Mouse (Mus musculus) bone marrow, adult 2 months (tissue): ENCODE results near the gene Adgrf3.

Source experiments
- CTCF ChIP-seq: fragments of 200-500 bp; IDR thresholded peaks from 2 replicates; pipeline ENCODE4 v1.5.1; 2011; ENCODE audit warnings: low read length, control low read depth; ENCODE audit not compliant: control insufficient read depth, insufficient read depth
- POLR2A ChIP-seq: fragments of 200-500 bp; IDR thresholded peaks from 2 replicates; pipeline ENCODE4 v1.6.1; 2011; ENCODE audit warnings: low read depth, mild to moderate bottlenecking, control low read depth, low read length, borderline replicate concordance; ENCODE audit not compliant: control insufficient read depth

DNA sequence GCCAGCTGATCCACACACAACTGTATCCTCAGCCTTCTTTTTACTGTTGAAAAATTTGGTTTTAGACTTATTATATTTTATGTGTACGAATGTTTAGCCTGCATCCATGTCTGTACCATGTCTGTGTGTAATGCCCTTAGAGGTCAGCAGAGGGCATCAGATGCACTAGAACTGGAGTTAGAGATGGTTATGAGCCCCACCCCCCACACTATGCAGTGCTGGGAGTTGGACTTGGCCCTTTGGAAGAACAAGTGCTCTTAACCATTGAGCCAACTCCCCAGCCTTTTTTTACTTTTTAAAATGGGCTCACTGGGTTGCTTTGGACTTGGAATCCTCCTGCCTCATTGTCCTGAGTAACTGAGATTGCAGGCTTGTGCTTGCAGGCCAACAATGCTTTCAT is 42.1 kb upstream of the Adgrf3 start:
- no peak for TF ChIP-seq CTCF
- no peak for TF ChIP-seq POLR2A
